Mouse (Mus musculus) cerebellum, adult 2 months (tissue): ENCODE measurements around the gene Nkx6-2.

Experiments used
- CTCF ChIP-seq: fragments of 200-500 bp; IDR thresholded peaks from 2 replicates; pipeline ENCODE4 v1.5.1; 2011; ENCODE audit warnings: low read depth, mild to moderate bottlenecking, control low read depth, low read length, moderate library complexity, borderline replicate concordance; ENCODE audit not compliant: insufficient read depth
- POLR2A ChIP-seq: fragments of 200-500 bp; IDR thresholded peaks from 2 replicates; pipeline ENCODE4 v1.6.1; 2011; ENCODE audit warnings: low read length, control low read depth, borderline replicate concordance; ENCODE audit not compliant: insufficient read depth

DNA sequence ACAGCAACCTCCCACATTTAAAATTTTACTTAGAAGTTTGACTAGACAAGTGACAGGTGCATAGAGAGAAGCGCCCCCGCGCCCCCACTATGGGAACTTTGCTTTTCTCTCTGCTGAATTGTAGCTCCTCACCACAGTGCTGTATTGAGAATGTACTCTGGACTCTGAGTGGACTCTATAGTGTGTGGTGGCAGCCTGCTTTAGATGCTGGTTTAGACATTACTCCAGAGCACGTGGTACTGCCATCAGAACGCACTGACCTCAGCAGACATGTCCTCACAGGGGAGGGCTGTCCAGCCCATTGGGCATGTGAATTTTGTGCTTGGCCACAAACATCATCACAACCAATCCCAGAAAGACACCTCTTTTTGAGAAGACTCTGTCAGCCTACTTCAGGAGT lies 11.8 kb downstream of the Nkx6-2 start:
- TF ChIP-seq POLR2A (no peak), CTCF (no peak)
